Mouse (Mus musculus): ENCODE results near the gene Cdc42bpg. TPM values are rescaled to one million over a fixed set of nuclear protein-coding genes. Genes with fewer than 3 reads are reported as not detected.

The Cdc42bpg gene
- polyA plus RNA-seq, 1 experiment from 2014 or later = 0.38 TPM

DNA sequence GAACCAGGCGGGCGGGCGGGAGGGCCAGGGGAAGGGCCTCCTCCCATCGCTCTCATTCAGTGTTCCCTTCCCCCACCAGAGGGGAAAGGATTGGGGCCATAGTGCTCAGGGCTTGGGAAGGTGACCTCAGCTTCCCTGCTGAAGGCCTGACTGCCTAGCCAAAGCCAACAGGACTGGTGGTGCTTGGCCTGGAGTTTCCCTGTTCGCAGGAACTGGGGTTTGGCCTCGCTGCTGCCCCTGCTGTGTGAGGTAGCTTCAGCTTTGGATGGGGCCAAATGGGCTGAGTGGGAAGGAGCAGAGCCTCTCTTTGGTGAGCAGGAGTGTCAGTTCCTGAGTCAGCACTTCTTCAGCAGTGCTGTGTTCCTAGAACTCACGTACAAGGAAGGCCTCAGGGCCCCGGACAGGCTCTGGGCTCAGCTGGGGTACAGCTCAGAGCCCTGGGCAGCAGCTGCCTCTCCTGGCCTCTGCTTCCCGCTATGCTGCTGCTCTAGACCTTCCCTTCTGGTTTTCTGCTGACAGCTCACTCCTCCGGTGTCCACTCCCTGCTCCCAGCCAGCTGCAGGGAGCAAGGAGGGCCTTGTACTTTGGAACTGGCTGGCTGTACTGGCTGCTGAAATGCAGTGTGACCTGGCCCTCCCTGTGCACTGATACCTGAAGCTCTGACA is 15.0 kb upstream of the Cdc42bpg start:
- Histone ChIP-seq H3K4me3 (no peak overlapping the region), H3K9me3 (replicated peaks) (no peaks in the 10 kb centered on the region), H3K27ac (peak overlapping the region; percentile 20; the same call in 1 of the 2 replicates), H3K4me1 (peaks cover 11% of the 10 kb centered on the region; the same call in 1 of the 2 replicates), H3K36me3 (peaks cover 92% of the 10 kb centered on the region), H3K27me3 (ENCODE audit: low read depth, poor library complexity, severe bottlenecking) (no peaks in the 10 kb centered on the region)
- no peak for DNase-seq (ENCODE audit: low spot score)
- 74% methylated on average over 10 of the region's 10 CpGs for WGBS

DNA sequence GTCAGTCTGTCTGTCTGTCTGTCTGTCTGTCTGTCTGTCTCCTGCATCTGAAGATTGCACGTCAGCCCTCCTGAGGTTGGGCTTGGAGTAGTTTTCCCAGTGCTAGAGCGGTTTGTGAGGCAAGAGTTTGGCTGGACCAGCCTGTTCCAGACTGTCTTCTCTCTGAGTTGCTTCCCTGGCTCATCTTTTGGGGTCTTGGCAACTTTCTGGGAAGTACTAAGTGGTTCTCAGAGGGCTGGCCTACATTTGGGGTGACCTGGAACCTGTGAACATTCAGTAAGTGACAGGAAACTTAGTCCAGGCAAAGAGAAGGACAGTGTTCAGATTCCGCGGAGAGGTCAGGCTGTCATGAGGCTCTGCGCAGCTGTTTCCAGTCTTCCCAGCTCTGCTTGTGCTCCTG is 14.0 kb upstream of the Cdc42bpg start:
- Histone ChIP-seq H3K27me3 (ENCODE audit: low read depth, poor library complexity, severe bottlenecking) (no peaks in the 10 kb centered on the region), H3K36me3 (peaks cover 92% of the 10 kb centered on the region), H3K4me3 (no peak overlapping the region), H3K4me1 (peaks cover 11% of the 10 kb centered on the region; the same call in 1 of the 2 replicates), H3K27ac (no peak overlapping the region), H3K9me3 (replicated peaks) (no peaks in the 10 kb centered on the region)
- no peak for DNase-seq (ENCODE audit: low spot score)
- 86% methylated on average over 5 of the region's 5 CpGs for WGBS

GRCm38 (mm10) chr19:6294301-6294700 is 12.0 kb upstream of the Cdc42bpg start:
- 95% methylated on average over 17 of the region's 17 CpGs for WGBS
- peaks cover 95% of the 10 kb centered on the region for H3K36me3 ChIP-seq
- DNase-seq (ENCODE audit: low spot score) = no peak

GRCm38 (mm10) chr19:6296551-6297210 is 9.6 kb upstream of the Cdc42bpg start:
- Histone ChIP-seq H3K27me3 (ENCODE audit: low read depth, poor library complexity, severe bottlenecking) (no peaks in the 10 kb centered on the region), H3K4me3 (no peak overlapping the region), H3K36me3 (peaks cover 96% of the 10 kb centered on the region), H3K27ac (no peak overlapping the region), H3K4me1 (no peaks in the 10 kb centered on the region), H3K9me3 (replicated peaks) (no peaks in the 10 kb centered on the region)
- WGBS = 89% methylated on average over 5 of the region's 5 CpGs
- DNase-seq (ENCODE audit: low spot score) = no peak

More at GRCm38 (mm10) chr19:6294301-6294700, 12.0 kb upstream of the Cdc42bpg start:
- Histone ChIP-seq H3K4me1 (0 out of 2 replicates have a peak, but pooled peaks cover 4% of the 10 kb centered on the region), H3K27ac (no peak overlapping the region), H3K4me3 (no peak overlapping the region), H3K9me3 (replicated peaks) (no peaks in the 10 kb centered on the region), H3K27me3 (ENCODE audit: low read depth, poor library complexity, severe bottlenecking) (no peaks in the 10 kb centered on the region)

GRCm38 (mm10) chr19:6297641-6298040 is 8.6 kb upstream of the Cdc42bpg start:
- WGBS = 94% methylated on average over 9 of the region's 9 CpGs
- DNase-seq (ENCODE audit: low spot score) = no peak
- no peak overlapping the region for H3K27ac ChIP-seq

DNA sequence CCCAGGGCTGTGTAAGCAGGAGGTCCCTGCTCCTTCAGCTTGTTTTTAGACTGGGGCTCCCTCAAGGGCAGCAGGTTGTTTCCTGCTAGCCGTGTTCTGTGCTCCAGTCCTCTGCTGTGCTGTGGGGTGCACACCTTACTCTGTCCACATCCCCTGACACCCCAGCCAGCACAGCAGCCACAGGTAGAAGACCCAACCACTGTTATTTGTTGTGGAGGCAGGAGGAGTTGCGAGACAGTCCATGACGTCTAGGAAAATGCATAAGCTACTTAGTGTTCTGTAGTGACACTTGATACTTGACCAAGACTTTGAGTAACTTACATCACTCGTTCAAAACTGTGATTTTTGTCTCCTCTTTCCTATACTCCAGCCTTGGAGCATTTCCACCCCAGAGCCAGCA is 7.3 kb upstream of the Cdc42bpg start:
- 80% methylated on average over 4 of the region's 4 CpGs for WGBS
- Histone ChIP-seq H3K27me3 (ENCODE audit: low read depth, poor library complexity, severe bottlenecking) (no peaks in the 10 kb centered on the region), H3K4me1 (peaks cover 5% of the 10 kb centered on the region), H3K4me3 (no peak overlapping the region), H3K36me3 (peaks cover 74% of the 10 kb centered on the region), H3K27ac (no peak overlapping the region), H3K9me3 (replicated peaks) (no peaks in the 10 kb centered on the region)
- DNase-seq (ENCODE audit: low spot score) = no peak

More at GRCm38 (mm10) chr19:6297641-6298040, 8.6 kb upstream of the Cdc42bpg start:
- no peaks in the 10 kb centered on the region for H3K27me3 ChIP-seq (ENCODE audit: low read depth, poor library complexity, severe bottlenecking)
- peaks cover 3% of the 10 kb centered on the region for H3K4me1 ChIP-seq
- no peaks in the 10 kb centered on the region for H3K9me3 ChIP-seq (replicated peaks)
- H3K4me3 ChIP-seq = no peak overlapping the region
- peaks cover 86% of the 10 kb centered on the region for H3K36me3 ChIP-seq

- Histone ChIP-seq H3K36me3 (peaks cover 68% of the 10 kb centered on the region), H3K4me3 (no peak overlapping the region), H3K27me3 (ENCODE audit: low read depth, poor library complexity, severe bottlenecking) (no peaks in the 10 kb centered on the region), H3K4me1 (peaks cover 5% of the 10 kb centered on the region), H3K9me3 (replicated peaks) (no peaks in the 10 kb centered on the region), H3K27ac (peak overlapping the region; percentile 3; the same call in 1 of the 2 replicates)
- no peak for DNase-seq (ENCODE audit: low spot score)
- 89% methylated on average over 7 of the region's 7 CpGs for WGBS
Measured at GRCm38 (mm10) chr19:6299450-6300267, 6.6 kb upstream of the Cdc42bpg start.

DNA sequence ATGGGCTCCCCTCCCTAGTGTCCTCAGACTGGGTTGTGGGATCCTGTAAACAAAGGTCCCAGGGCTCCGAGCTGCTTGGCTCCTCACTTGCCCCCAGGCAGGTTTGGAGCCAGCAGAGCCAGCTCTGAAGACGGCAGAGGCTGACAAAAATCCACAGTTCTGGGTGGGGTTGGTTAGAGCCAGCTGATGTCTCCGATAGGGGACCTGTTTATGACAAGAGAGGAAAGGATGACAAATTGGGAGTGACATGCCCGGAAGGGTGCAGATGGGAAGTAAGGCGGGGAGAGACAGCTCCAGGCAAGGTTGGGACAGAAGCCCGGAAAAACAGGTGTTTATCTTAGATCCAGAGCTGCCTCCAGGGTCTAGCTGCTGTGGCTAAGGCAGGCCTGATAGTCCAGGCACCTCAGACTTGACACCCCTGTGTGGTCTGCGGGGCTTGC is 5.8 kb upstream of the Cdc42bpg start:
- WGBS = 73% methylated on average over 7 of the region's 7 CpGs
- Histone ChIP-seq H3K27me3 (ENCODE audit: low read depth, poor library complexity, severe bottlenecking) (no peaks in the 10 kb centered on the region), H3K4me1 (peaks cover 5% of the 10 kb centered on the region), H3K4me3 (no peak overlapping the region), H3K9me3 (replicated peaks) (no peaks in the 10 kb centered on the region), H3K27ac (0 out of 2 replicates have a peak overlapping the region, but pooled peaks have one; percentile 3), H3K36me3 (peaks cover 60% of the 10 kb centered on the region)
- no peak for DNase-seq (ENCODE audit: low spot score)

DNA sequence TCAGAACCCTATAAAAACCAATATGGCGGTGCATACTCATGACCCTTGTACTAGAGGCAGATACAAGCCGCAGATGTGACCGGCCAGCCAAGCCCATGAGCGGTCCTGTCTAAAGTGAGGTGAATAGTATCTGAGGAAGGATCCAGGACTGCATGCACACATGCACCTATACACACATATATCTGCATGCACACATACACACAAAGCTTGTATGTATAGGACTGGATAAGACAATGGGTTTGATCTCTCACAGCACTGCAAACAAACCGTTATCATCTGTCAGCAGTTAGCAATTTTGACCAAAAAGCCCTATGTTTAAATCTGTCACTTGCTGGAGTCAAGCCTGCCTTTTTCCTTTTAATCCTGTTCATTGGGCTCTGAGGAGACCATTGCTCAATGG is 4.1 kb upstream of the Cdc42bpg start:
- no peaks in the 10 kb centered on the region for H3K9me3 ChIP-seq (replicated peaks)
- H3K27ac ChIP-seq = 0 out of 2 replicates have a peak overlapping the region, but pooled peaks have one; percentile 1
- DNase-seq (ENCODE audit: low spot score) = no peak
- no peak overlapping the region for H3K4me3 ChIP-seq
- peaks cover 43% of the 10 kb centered on the region for H3K36me3 ChIP-seq
- WGBS = 94% methylated on average over 5 of the region's 5 CpGs
- peaks cover 15% of the 10 kb centered on the region for H3K4me1 ChIP-seq
- H3K27me3 ChIP-seq (ENCODE audit: low read depth, poor library complexity, severe bottlenecking) = no peaks in the 10 kb centered on the region

DNA sequence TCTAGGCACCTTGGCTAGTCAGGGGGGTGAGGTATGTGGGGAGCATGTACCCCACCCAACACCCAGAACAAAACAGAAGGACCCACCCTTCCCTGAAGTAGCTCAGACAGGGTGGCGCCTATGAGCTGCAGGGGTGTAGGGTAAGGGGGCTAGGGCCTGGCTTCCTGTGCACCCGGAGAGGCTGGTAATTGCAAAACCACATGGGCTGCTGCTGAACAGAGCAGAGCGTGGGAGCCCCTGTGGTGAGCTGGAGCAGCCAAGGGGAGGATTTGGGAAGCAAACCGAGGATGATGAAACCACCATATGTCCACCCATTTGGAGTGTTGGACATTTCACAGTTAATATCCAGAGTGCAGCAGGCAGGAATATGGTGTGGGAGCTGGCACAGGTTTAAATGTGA is 3.7 kb upstream of the Cdc42bpg start:
- peaks cover 39% of the 10 kb centered on the region for H3K36me3 ChIP-seq
- H3K4me3 ChIP-seq = no peak overlapping the region
- H3K27me3 ChIP-seq (ENCODE audit: low read depth, poor library complexity, severe bottlenecking) = no peaks in the 10 kb centered on the region; the same call in 1 of the 2 replicates
- 45% methylated on average over 4 of the region's 4 CpGs for WGBS
- 0 out of 2 replicates have a peak overlapping the region, but pooled peaks have one; percentile 1 for H3K27ac ChIP-seq
- H3K9me3 ChIP-seq (replicated peaks) = no peaks in the 10 kb centered on the region
- H3K4me1 ChIP-seq = peaks cover 17% of the 10 kb centered on the region
- DNase-seq (ENCODE audit: low spot score) = no peak

GRCm38 (mm10) chr19:6303831-6304230 is 2.4 kb upstream of the Cdc42bpg start:
- DNase-seq (ENCODE audit: low spot score) = no peak
- 0 out of 2 replicates have a peak overlapping the region, but pooled peaks have one; percentile 7 for H3K27ac ChIP-seq
- H3K9me3 ChIP-seq (replicated peaks) = no peaks in the 10 kb centered on the region
- peaks cover 26% of the 10 kb centered on the region for H3K36me3 ChIP-seq
- no peak overlapping the region for H3K4me3 ChIP-seq
- peaks cover 30% of the 10 kb centered on the region for H3K4me1 ChIP-seq
- WGBS = 81% methylated on average over 6 of the region's 6 CpGs
- H3K27me3 ChIP-seq (ENCODE audit: low read depth, poor library complexity, severe bottlenecking) = no peaks in the 10 kb centered on the region; the same call in 1 of the 2 replicates

- H3K27me3 ChIP-seq (ENCODE audit: low read depth, poor library complexity, severe bottlenecking) = no peaks in the 10 kb centered on the region; the same call in 1 of the 2 replicates
- no peak overlapping the region for H3K4me3 ChIP-seq
- peaks cover 15% of the 10 kb centered on the region for H3K36me3 ChIP-seq
- peak; percentile 92 for DNase-seq (ENCODE audit: low spot score)
- H3K9me3 ChIP-seq (replicated peaks) = no peaks in the 10 kb centered on the region
- H3K4me1 ChIP-seq = peaks cover 31% of the 10 kb centered on the region
- H3K27ac ChIP-seq = peak overlapping the region; percentile 51; the same call in 1 of the 2 replicates
- 28% methylated on average over 5 of the region's 5 CpGs for WGBS
Measured at GRCm38 (mm10) chr19:6304787-6305516, 1.3 kb upstream of the Cdc42bpg start.
